Mouse (Mus musculus): ENCODE data around the gene Fuom.

Fuom gene

GRCm38 (mm10) chr7:140098466-140098865, 3.8 kb downstream of the Fuom start:
- no peak for DNase-seq

- no peak for DNase-seq
Measured at GRCm38 (mm10) chr7:140096055-140096454, 6.2 kb downstream of the Fuom start.

GRCm38 (mm10) chr7:140095556-140095955, 6.7 kb downstream of the Fuom start:
- peak; percentile 91 to 93 for DNase-seq

GRCm38 (mm10) chr7:140094954-140095353, 7.3 kb downstream of the Fuom start:
- DNase-seq = peak in 1 of 2 experiments; percentile 21

- DNase-seq = no peak
Measured at GRCm38 (mm10) chr7:140092924-140093528, 9.2 kb downstream of the Fuom start, which contains the start of gene Prap1. TSS of gene Prap1 (plus strand) at chr7:140093395.

GRCm38 (mm10) chr7:140090601-140091000, 11.6 kb downstream of the Fuom start:
- DNase-seq = no peak

- peak in 1 of 2 experiments; percentile 42 for DNase-seq
Measured at GRCm38 (mm10) chr7:140082242-140082678, 20.0 kb downstream of the Fuom start, which contains the start of gene Caly. TSS of gene Caly (minus strand) at chr7:140082548.

- no peak for DNase-seq
Measured at GRCm38 (mm10) chr7:140081408-140082241, 20.6 kb downstream of the Fuom start.

- peak; percentile 76 for DNase-seq
Measured at GRCm38 (mm10) chr7:140080503-140081156, 21.6 kb downstream of the Fuom start.

GRCm38 (mm10) chr7:140078711-140079110, 23.5 kb downstream of the Fuom start:
- peak; percentile 65 to 88 for DNase-seq

- DNase-seq = no peak
Measured at GRCm38 (mm10) chr7:140077698-140078097, 24.5 kb downstream of the Fuom start.

- peak in 1 of 2 experiments; percentile 34 for DNase-seq
Measured at GRCm38 (mm10) chr7:140070042-140070711, 32.1 kb downstream of the Fuom start.

- no peak for DNase-seq
Measured at GRCm38 (mm10) chr7:140067397-140067796, 34.8 kb downstream of the Fuom start.

GRCm38 (mm10) chr7:140063092-140063491, 39.1 kb downstream of the Fuom start:
- DNase-seq = peak; percentile 54 to 88

- DNase-seq = peak; percentile 16 to 57
Measured at GRCm38 (mm10) chr7:140062307-140062706, 39.9 kb downstream of the Fuom start.

GRCm38 (mm10) chr7:140061832-140062130, 40.5 kb downstream of the Fuom start:
- DNase-seq = no peak

- DNase-seq = peak in 1 of 2 experiments; percentile 65
Measured at GRCm38 (mm10) chr7:140060936-140061831, 41.1 kb downstream of the Fuom start.

- DNase-seq = no peak
Measured at GRCm38 (mm10) chr7:140059601-140060000, 42.6 kb downstream of the Fuom start.

GRCm38 (mm10) chr7:140058528-140058927, 43.7 kb downstream of the Fuom start:
- no peak for DNase-seq

GRCm38 (mm10) chr7:140057413-140058407, 44.5 kb downstream of the Fuom start:
- DNase-seq = peak; percentile 39 to 66

- no peak for DNase-seq
Measured at GRCm38 (mm10) chr7:140054124-140054523, 48.1 kb downstream of the Fuom start.

Data from kidney, postnatal 36 days (tissue).